Mouse (Mus musculus) small intestine, adult 2 months (tissue): ENCODE measurements around the gene Dhh.

Experiments used
- CTCF ChIP-seq: fragments of 200-500 bp; IDR thresholded peaks from 2 replicates; pipeline ENCODE4 v1.5.1; 2012; ENCODE audit warnings: low read depth, mild to moderate bottlenecking, control low read depth, inconsistent platforms, low read length, moderate library complexity, mixed read lengths; ENCODE audit not compliant: insufficient replicate concordance, insufficient read length; ENCODE audit errors: extremely low read depth
- POLR2A ChIP-seq: fragments of 200-500 bp; IDR thresholded peaks from 2 replicates; pipeline ENCODE4 v1.6.1; 2012; ENCODE audit warnings: low read depth, mild to moderate bottlenecking, control low read depth, inconsistent platforms, low read length, moderate library complexity

GRCm38 (mm10) chr15:98849956-98850600 lies 48.3 kb downstream of the Dhh start:
- TF ChIP-seq CTCF (no peak), POLR2A (no peak)
